Mouse (Mus musculus) embryo, embryonic 11 days (tissue): ENCODE results near the gene Rgl1.
"Not testable (repeated sequence)": the region's sequence is repeated elsewhere in the genome, so short reads cannot be mapped to it uniquely, and the experiment has no call there.

Experiments used
- DNase-seq: peaks from one replicate; pipeline ENCODE4 v3.0.0-alpha.2; 2015

The Rgl1 gene

DNA sequence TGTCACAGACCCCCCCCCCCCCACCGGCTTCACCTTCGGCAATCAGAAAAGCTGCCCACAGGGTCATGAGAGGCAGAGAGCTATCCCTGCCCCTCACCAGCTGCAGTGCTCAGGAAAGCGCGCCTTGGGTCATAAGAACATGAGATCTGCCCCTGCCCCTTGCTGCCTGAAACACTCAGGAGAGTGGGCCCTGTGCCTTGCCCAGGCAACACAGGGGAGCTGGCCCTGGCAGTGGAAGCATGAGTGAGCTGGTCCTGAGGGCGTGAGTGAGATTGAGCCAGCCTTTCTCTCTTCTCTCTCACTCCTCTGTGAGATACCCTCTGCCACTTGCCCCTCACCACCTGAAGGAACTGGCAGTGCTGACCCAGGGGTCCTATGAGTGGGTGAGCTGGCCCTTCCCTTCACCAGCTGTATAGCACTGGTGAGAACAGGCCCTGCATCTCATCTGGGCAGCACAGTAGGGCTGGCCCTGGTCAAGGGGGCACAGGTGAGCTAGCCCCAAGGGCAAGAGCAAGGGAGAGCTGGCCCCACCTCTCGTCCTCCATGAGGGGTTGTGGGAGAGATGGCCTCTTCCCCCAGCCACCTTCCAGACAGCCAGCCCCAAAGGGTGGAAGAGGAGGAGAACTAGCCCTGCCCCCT is 115.2 kb downstream of the Rgl1 start:
- no peak for DNase-seq

DNA sequence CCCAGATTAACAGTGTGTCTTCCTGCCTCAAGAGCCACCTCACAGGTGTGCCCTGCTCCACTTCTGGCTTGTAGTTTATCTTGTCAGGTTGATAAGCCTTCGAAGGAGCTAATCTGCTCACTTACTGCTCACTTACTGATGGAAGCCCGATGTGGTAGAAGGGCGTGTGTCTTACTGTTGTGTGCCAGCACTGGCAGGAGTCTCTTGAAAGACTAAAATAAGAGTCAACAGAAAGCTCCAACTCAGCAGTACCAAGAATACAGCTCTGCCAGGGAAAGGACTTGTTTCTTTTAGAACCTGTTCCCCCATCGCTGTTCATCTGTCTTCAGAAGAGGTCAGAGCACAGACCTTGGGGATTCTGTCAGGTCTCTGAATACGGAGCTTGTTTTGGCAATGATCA is 118.1 kb downstream of the Rgl1 start:
- DNase-seq, result no peak

DNA sequence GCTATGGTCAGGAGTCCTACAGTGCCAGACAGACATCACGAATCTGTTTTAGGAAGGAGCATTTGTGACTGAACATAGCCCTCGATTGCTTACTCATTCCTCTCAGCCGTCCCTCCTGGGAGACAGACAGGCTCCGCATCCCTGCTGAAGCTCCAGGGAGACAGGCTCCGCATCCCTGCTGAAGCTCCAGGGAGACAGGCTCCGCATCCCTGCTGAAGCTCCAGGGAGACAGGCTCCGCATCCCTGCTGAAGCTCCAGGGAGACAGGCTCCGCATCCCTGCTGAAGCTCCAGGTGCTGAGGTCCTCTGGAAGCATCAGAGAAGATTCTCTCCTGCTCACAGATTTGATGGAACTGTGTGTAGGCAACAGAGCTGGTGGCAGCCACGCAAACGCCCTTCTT is 123.9 kb downstream of the Rgl1 start:
- DNase-seq, result not testable (repeated sequence)

DNA sequence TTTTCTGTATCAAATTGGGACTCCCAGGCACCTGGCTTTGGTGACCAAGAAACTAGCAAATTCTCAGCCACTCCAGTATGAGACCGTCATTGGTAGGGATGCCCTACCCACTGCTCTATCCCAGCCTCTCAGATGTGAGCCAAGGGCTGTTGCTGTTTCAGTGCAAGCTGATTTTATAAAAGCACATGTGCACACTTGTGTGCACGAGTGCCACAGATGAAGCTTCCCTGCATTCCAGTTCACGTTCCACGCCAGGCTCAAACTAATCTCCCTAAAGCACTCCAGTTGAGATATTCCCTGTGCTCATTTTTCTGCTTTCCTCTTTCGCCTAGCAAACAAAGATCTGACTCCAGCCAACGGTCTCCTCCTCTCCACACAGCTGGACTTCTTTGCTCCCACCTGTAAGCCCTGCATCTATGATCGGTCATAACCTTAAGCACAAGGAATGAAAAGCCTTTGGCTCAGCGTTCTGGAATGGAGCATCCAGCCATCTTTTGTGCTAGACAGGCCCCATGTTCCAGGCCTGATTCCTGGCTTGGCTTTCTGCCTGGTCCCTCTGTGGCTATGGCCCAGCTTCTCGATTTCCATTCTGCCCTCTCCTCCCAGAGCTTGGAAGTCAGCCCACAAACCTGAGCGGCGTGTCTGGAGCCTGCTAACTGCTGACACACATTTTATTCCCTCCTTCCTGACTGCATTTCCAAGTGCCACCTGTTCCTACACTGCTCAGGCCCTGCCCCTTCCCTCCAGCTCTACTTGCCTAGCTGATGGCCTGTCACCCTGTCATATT is 125.8 kb downstream of the Rgl1 start:
- no peak for DNase-seq

DNA sequence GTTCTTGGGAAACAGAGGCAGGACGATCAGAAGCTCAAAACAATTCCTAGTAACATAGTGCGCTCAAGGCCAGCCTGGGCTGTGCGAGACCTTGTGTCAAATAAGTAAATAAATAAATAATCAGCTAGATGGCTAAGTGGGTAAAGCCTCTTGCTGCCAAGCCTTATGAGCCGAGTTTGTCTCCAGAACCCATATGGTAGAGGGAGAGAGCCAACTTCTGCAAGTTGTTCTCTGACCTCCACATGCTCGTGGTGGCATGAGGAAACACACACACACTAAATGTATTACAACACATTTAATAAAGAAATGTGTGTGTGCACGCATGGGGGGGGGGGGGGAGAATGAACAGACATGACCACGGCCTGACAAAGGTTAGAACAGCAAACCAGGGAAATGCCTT is 126.8 kb downstream of the Rgl1 start:
- DNase-seq, result no peak

DNA sequence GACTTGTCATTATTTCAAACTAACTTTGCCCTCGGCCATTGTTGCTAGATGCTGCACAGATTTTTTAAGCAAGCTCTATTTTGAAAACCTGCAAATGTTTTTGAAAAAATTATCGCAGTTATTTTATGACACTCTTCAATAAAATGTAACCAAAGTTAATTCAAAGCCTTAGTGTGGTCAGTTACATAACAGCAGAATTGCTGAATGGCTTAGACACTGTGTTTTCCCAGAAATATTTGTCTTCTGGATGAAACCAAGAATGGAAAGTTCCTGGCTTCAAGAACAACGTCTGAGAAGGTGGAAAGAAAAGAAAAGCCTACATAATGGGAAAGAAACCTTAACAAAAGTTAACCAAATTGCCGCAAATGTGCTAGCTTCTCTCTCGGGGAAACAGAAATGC is 131.5 kb downstream of the Rgl1 start:
- no peak for DNase-seq

DNA sequence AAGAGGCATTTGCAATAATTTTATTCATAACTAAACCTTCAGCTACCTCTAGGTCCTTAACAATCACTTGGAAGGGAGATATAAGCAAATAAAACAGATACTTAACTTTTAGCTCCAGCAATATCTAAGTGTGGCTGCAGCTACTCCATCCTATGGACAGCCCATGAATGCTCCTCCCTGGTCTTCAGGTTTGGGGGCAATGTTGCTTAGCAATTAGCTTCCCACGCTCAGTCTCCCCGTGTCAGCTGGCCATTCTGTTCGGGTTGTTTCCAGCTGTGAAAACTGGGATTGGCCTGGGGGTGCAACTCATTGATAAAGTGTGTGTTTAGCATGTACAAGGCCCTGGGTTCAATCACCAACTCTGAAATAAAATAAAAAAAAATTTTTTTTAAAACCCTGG is 136.4 kb downstream of the Rgl1 start:
- DNase-seq, result no peak

DNA sequence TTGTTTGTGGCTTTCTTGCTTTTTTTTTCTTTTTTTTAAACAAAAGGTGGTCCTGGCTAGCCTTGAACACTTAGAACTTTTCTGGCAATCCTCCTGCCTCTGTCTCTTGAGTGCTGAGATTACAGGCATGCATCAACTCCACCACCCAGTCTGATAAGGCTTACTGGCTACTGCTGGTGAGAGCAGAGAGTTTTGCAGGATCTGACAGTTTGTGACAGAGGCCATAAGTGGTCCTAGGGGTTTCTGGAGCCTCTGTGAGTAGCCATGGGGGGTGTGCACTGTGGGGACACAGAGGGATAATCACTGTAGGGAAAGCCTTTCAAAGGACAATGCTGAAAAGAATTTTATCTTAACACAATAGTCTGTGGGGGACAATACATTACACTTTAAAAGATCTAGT is 140.5 kb downstream of the Rgl1 start:
- DNase-seq, result no peak

DNA sequence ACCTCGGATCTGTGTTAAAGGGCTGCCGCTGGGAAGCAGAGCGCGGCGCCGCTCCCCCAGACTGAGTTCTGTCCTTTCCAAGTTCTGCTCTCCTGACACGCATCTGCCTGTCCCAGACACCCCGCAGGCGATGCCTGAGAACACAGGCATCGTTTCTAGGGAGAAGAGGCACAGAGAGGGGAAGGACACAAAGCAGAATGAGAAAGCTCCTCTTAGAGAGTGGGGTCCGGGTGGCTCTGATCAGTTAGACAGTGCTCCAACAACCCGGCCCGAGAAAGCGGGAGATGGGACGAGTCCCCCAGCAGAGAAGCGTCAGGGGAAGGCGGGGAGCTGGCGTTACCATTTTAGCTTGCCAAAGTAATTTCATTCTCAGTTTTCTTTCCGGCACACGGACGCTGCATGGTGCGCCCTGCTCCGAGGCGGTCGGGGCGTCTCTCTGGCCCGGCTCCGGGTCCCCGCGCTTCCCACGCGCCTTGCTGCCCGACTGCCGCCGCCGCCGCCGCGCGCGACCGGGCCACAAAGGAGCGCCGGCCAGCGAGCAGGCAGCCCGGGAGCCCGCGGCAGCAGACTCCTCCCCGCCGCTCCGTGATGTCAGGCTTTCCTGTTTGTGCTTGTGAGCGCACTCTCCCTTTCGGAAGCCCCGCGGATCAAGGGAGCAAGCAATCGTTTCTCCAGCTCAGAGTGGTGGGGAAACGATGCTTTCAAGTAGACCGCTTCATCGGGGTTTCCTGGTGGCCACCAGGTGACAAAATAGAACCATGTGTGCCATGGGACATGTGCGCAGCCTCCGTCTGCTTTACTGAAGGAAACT is 141.3 kb downstream of the Rgl1 start:
- peak; percentile 91 for DNase-seq

DNA sequence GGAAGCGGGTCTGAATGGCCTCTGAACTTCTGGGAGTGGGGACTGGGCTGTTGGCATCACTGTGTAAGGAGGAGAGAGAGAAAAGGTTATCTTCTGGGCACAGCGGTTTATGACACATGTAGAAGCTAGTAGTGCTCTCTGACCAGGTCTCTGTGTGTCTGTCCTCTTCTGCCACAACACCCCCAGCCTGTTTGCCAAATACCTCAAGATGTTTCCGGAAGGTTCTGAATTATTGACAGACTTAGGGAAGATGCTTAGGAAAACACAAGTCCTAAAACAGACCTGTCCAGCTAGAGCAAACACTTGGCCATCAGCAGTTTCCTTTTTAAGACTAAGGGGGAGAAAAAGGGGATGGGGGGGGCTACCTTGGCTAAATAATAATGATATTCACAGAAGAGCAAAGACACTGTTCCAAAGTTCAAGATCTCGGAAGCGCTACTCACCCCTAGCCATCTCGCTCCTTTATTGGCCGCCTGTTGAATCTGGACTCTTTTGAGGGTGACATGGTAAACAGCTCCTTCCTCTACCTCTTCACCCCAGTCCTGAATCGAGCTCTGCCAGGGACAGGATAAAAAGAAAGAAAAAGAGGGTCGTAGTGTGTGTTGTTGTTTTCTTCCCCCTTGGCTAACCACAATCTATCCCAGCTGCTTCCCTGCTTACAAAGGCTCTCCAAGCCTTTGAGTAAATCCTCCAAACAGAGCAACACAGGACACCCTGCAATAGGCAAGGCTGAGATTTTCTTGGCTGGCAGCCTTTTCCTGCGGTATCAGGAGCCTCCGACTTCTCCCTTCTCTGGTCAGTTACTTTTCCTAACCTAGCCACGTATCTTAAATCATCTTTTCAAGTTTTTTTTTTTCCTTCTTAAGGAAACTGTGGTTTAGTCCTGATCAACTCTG is 142.5 kb downstream of the Rgl1 start:
- peak; percentile 42 for DNase-seq

DNA sequence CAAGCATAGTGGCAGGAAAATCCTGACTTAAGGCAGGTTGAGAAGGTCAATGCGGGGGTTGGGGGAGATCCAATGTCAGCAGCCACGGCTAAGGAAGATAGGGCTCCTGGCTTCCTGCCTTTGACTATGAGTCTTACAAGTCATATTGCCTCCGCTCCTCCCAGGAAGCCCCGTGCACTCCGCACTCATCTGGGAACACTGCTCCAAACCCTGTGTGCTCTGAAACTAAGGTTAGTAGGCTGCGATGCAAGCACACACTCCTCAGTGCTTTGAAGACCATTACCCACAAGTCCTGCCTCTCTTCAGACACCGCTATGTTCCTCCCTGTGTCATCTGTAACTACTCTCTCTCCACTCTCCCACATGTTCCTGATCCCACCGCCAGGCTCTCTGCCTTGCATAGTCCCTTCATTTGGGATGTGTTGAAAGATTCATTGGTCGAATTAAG is 143.4 kb downstream of the Rgl1 start:
- DNase-seq, result peak; percentile 25

DNA sequence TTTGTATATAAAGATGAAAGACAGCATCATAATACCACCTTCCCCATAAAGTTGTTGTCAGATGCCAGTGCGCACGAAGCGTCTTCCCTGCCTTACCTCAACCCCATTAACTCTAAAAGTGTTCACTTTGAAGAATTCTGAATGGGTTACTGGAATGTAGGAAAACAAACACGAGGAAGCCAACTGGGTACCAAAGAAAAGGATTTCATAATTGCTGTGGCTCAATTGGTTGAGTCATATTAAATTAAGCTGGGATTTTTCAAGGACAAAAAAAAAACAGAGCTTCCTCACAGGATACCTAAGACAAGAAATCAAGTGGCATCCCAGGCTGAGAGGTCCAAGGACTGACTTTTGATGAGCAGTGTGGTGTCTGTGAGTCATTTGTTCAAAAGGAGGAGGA is 144.5 kb downstream of the Rgl1 start:
- DNase-seq, result no peak

DNA sequence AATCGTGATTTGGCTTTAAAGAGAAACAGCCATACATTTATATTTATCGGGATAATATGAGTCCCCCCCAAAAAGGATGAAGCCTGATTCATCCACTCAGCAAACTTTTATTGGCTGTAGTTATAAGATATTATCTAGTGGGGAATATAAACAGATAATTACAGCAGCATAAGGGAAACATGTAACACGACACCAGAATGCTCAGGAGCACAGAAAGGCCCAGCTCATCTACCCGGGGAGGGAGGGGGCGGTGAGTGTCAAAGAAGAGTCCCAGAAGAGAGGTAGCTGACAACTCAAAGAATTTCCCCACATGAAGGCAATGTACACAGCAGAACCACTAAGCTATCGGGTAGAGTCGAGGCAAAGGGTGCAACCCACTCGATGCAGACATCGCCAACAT is 146.8 kb downstream of the Rgl1 start:
- DNase-seq, result no peak

DNA sequence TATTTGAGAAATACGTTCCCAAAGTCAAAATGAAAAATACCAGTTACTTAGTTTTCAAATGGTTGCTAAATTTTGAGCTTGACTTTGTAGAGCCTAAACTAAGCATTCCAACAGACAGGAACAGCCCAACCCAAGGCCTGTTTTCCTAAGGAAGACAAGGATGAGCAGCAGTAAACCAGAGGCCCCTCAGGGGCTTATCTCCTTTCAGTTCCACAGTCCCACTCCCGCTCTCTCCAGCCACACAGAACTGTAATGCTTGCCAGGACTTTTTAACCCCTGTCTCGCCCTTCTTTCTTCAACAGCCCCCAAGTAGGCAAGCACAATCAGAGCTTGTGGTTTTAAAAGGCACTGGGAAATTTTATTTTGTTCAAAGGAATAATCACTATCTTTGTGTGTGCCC is 147.3 kb downstream of the Rgl1 start:
- DNase-seq, result no peak

DNA sequence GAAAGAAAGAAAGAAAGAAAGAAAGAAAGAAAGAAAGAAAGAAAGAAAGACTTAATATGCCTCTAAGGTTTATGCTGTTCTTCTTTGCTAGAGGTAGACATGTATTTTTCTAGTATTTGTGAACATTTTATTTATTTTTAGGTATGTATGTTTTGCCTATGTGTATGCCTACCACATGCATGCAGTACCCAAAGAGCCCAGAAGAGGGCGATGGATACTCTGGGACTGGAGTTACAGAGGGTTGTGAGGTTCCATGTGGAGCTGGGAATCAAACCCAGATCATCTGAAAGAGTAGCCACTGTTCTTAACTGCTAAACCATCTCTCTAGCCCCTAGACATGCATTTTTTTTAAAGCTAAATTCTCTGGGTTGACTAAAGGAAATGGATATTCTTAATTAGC is 147.8 kb downstream of the Rgl1 start:
- no peak for DNase-seq

DNA sequence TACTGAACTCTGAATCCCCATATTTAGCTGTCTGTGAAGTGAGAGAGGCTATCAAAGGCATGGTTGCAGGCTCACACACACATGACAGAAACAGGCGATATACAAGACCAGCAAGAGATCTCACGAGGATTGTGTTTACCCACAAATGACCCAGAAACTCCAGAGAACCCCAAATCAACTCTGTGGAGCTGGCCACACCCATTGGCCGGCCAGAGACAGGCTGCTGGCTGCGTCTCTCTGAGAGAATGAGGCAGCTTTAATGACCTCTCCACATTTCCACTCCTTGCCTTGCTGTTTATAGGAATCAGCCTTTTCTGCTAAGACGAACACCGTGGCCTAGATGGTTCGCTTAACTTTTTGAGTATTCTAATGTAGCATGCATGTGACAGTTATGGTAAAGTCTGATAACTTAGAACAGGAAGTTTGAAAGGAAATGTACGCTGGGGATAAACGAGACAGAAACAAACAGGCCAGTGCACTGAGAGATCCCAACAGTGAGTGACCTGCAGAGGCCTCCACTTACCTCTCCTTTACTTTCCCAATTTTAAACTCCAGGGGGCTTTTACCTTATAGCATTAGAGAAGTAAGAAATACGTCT is 148.3 kb downstream of the Rgl1 start:
- no peak for DNase-seq

DNA sequence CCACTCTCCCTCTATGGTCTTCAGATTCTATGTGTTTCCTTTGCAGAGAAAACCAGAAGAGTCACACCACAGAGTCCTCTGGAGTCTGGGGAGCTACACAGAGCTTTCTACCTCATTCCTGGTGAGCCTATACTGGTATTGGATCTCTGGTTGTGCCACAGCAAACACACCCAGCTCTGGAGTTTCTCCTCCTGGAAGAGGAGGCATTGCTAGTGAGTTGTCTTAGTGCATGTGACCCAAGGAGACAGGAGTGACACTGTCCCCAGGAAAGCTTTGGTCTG is 149.4 kb downstream of the Rgl1 start:
- no peak for DNase-seq

DNA sequence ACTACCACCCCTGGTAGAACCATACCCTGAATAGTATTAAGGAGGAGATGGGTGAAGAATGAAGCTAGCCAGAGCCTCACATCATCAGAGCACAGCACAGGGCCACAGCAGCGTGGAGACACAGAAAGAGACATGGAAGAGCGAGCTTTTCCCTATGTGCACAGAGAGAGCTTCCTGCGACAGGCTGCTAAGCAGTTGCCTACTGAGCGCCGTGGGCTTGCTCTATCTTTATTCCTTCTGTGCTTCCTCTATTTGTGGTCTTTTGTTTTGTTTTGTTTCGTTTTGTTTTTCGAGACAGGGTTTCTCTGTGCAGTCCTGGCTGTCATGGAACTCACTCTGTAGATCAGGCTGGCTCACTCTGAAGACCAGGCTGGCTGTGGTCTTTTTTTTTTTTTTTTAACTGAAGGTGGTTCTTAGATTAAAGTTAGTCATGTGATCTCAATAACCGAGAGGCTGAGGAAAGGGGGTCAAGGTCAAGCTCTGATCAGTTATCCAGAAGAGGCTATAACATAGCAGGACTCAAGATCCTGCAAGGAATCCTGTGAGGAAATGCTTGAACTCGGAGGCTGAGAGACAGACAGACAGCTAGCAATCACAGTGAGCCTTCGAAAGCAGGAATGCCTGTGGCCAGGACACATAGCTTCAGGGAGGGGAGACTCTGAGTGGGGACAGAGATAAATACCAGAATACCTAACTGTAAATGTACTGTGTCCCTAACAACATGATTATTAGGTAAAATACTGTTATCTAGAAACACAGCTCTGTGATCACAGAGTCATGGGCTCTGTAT is 150.0 kb downstream of the Rgl1 start:
- DNase-seq, result no peak

DNA sequence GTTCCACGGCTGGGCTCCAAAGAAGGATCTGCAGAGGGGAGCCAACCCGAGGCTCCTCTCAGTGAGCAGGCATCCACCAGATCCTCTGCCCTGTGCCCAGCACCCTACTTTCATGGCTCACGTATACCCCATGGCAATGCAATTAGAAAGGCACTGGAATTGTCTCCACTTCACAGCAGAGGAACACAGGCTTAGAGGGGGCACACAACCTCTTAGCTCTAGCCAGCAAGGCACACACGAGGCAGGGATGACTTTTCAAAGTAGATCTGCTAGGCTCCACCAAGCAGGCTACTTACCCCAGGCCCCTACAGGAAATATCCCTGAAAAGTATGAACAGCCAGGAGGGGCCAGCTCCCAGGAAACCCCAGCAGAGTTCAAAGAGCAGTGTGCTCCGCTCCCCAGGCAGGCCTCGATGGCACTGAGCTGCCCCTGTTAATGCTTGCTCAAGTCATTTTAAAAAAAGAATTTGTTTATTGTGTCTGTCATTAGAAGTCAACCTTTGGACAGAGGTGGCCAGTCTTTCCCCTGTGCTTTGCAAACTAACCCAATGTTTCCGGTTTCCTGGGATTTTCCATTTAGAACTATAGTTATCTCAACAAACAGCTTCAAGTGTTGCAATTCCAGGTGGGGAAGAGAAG is 151.3 kb downstream of the Rgl1 start:
- no peak for DNase-seq

DNA sequence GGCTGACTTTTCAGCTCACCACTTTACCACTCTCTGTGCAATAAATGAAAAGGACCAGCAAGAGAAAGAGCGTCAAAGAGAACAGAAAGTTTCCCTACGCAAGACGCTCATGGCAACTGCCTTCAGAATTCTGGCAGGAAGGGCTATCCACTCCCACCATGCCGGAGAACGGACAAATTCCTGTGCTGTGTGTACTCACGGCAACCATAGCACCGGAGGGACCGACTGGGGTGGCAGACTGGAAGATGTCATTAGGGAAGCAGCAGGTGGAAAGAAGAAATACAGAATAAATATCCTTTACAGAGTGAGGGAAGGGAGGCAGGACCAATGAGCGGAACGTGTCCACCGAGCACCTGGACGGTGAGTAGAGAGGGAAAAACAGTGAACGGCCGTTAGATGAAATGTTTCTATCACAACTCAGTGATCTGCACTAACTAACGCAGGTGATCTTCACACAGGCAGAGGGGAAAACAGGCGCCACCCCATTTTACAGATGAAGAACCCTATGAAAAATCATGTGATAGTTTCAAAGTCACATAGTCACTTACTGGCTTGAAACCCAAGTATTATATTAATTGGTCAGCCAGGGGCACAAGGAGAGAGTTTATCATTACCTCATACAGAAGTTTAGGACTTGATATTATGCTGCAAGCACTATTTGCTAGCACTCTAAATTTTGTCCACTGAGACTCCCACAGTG is 152.8 kb downstream of the Rgl1 start:
- DNase-seq, result no peak
